Mouse (Mus musculus): Measurements from ENCODE around the gene Grin2d. TPM values are rescaled to one million over a fixed set of nuclear protein-coding genes. Genes with fewer than 3 reads are reported as not detected.
A peak's percentile ranks its signal among the peaks of the same experiment; 100 is the strongest.

Gene Grin2d
- total and polyA plus RNA-seq, 2 experiments from 2014 or later, result 6.6 to 51.6 TPM

- Histone ChIP-seq H3K27ac (ENCODE audit: low read depth, low read length) (no peak within 1 kb of the TSS), H3K9me3 (ENCODE audit: low read length) (no peaks in the 10 kb centered on the region), H3K9ac (replicated peaks; ENCODE audit: low read length, poor library complexity, severe bottlenecking) (no peak within 1 kb of the TSS), H3K4me1 (ENCODE audit: insufficient read depth, low read length) (peaks cover 9% of the 10 kb centered on the region; the same call in 1 of the 2 replicates), H3K4me2 (ENCODE audit: low read depth, low read length, poor library complexity, severe bottlenecking) (peak within 1 kb of the TSS; percentile 10; the same call in 1 of the 2 replicates), H3K4me3 (ENCODE audit: low read depth, low read length) (peak within 1 kb of the TSS; percentile 10; the same call in 1 of the 2 replicates), H3K27me3 (ENCODE audit: insufficient read depth, low read length) (no peaks in the 10 kb centered on the region), H3K36me3 (ENCODE audit: insufficient read depth, low read length) (no peaks in the 10 kb centered on the region)
- no peak for DNase-seq (ENCODE audit: low spot score)
- ATAC-seq (ENCODE audit: low FRiP score), result no peak
- WGBS, result 45% methylated on average over 9 of the region's 9 CpGs
- no peak for TF ChIP-seq CTCF (IDR thresholded peaks at IDR 0.05)
Observed at GRCm38 (mm10) chr7:45921242-45921621, 43.1 kb upstream of the Grin2d start, which contains the start of gene Emp3. Gene Emp3 (minus strand): TSS chr7:45921404.

DNA sequence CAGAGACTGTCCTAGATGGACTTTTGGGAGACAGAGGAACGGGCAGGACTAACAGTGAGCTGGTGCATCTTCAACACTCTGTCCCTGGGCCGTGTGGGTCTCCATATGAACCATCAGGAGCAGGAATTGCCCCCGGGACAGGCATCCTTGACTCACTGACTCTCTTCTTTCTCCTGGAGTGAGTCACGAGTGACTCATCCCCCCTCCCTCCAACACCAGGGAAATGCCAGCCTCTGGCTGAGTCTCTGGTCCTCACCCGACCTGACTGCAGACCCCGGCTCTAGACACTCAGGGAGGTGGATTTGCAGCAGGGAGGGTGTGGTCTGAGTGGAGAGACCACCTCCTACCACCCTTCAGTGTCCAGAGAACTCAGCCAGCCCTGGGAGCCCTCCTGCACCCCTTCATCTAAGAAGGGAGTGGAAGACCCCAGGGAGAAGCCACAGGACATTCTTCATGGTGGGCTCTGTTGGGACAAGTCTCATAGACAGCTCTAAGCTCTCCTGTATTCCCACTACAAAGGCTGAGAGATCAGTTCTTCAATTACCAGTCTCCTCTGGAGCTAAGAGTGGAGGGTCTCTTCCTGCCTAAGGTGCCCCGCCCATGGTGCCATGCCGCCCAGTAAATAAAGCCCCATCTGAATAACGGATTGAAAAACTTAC lies 42.5 kb upstream of the Grin2d start:
- ATAC-seq (ENCODE audit: low FRiP score) (no peak), DNase-seq (ENCODE audit: low spot score) (no peak)
- H3K27ac ChIP-seq (ENCODE audit: low read depth, low read length), result no peak overlapping the region
- H3K4me3 ChIP-seq (ENCODE audit: low read depth, low read length), result peak overlapping the region; percentile 10; the same call in 1 of the 2 replicates
- H3K9me3 ChIP-seq (ENCODE audit: low read length), result no peaks in the 10 kb centered on the region
- WGBS, result 56% methylated on average over 9 of the region's 9 CpGs
- TF ChIP-seq CTCF (IDR thresholded peaks at IDR 0.05), result no peak
- H3K27me3 ChIP-seq (ENCODE audit: insufficient read depth, low read length), result no peaks in the 10 kb centered on the region
- H3K4me1 ChIP-seq (ENCODE audit: insufficient read depth, low read length), result peaks cover 14% of the 10 kb centered on the region
- no peaks in the 10 kb centered on the region for H3K36me3 ChIP-seq (ENCODE audit: insufficient read depth, low read length)
- H3K4me2 ChIP-seq (ENCODE audit: low read depth, low read length, poor library complexity, severe bottlenecking), result peak overlapping the region; percentile 10; the same call in 1 of the 2 replicates
- no peak overlapping the region for H3K9ac ChIP-seq (replicated peaks; ENCODE audit: low read length, poor library complexity, severe bottlenecking)

DNA sequence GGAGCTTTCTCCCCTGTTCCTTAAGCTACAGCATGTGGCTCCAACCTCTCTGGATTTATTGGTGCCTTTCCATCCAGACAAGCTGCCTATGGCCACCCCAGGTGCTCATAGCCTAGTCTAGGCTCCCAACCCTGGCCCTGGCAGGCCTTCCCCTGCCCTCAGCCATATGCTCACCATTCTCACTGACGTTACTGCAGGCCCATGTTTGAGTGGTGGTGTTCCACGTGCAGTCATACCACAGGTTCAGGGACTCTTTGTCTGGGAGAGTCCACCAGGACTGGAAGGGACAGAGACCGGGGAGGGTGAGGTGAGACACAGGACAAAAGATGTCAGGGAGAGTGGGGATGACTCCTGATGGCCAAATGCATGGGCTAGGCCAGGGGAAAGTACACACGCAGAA lies 41.6 kb upstream of the Grin2d start:
- 77% methylated on average over 4 of the region's 4 CpGs for WGBS
- no peak overlapping the region for H3K4me2 ChIP-seq (ENCODE audit: low read depth, low read length, poor library complexity, severe bottlenecking)

GRCm38 (mm10) chr7:45919083-45919671 lies 41.0 kb upstream of the Grin2d start:
- Histone ChIP-seq H3K36me3 (ENCODE audit: insufficient read depth, low read length) (no peaks in the 10 kb centered on the region), H3K9ac (replicated peaks; ENCODE audit: low read length, poor library complexity, severe bottlenecking) (no peak overlapping the region), H3K9me3 (ENCODE audit: low read length) (no peaks in the 10 kb centered on the region), H3K27ac (ENCODE audit: low read depth, low read length) (no peak overlapping the region), H3K4me1 (ENCODE audit: insufficient read depth, low read length) (peaks cover 12% of the 10 kb centered on the region), H3K4me3 (ENCODE audit: low read depth, low read length) (no peak overlapping the region), H3K27me3 (ENCODE audit: insufficient read depth, low read length) (no peaks in the 10 kb centered on the region), H3K4me2 (ENCODE audit: low read depth, low read length, poor library complexity, severe bottlenecking) (no peak overlapping the region)
- DNase-seq (ENCODE audit: low spot score) (no peak), ATAC-seq (ENCODE audit: low FRiP score) (no peak)
- TF ChIP-seq CTCF (IDR thresholded peaks at IDR 0.05), result peak; percentile 39
- 52% methylated on average over 14 of the region's 14 CpGs for WGBS

More for the DNA sequence above, 41.6 kb upstream of the Grin2d start:
- Histone ChIP-seq H3K4me1 (ENCODE audit: insufficient read depth, low read length) (peaks cover 14% of the 10 kb centered on the region), H3K36me3 (ENCODE audit: insufficient read depth, low read length) (no peaks in the 10 kb centered on the region), H3K27me3 (ENCODE audit: insufficient read depth, low read length) (no peaks in the 10 kb centered on the region), H3K9ac (replicated peaks; ENCODE audit: low read length, poor library complexity, severe bottlenecking) (no peak overlapping the region), H3K4me3 (ENCODE audit: low read depth, low read length) (no peak overlapping the region), H3K27ac (ENCODE audit: low read depth, low read length) (no peak overlapping the region), H3K9me3 (ENCODE audit: low read length) (no peaks in the 10 kb centered on the region)
- TF ChIP-seq CTCF (IDR thresholded peaks at IDR 0.05), result no peak
- no peak for DNase-seq (ENCODE audit: low spot score)
- ATAC-seq (ENCODE audit: low FRiP score), result no peak

GRCm38 (mm10) chr7:45917926-45918325 lies 39.7 kb upstream of the Grin2d start:
- peaks cover 11% of the 10 kb centered on the region for H3K4me1 ChIP-seq (ENCODE audit: insufficient read depth, low read length)
- no peak for ATAC-seq (ENCODE audit: low FRiP score)
- peaks cover 2% of the 10 kb centered on the region; the same call in 1 of the 2 replicates for H3K36me3 ChIP-seq (ENCODE audit: insufficient read depth, low read length)
- no peak for TF ChIP-seq CTCF (IDR thresholded peaks at IDR 0.05)
- H3K9me3 ChIP-seq (ENCODE audit: low read length), result no peaks in the 10 kb centered on the region
- WGBS, result 88% methylated on average over 15 of the region's 15 CpGs
- DNase-seq (ENCODE audit: low spot score), result no peak
- H3K9ac ChIP-seq (replicated peaks; ENCODE audit: low read length, poor library complexity, severe bottlenecking), result no peak overlapping the region
- H3K4me2 ChIP-seq (ENCODE audit: low read depth, low read length, poor library complexity, severe bottlenecking), result no peak overlapping the region
- H3K27ac ChIP-seq (ENCODE audit: low read depth, low read length), result 0 out of 2 replicates have a peak overlapping the region, but pooled peaks have one; percentile 83
- no peaks in the 10 kb centered on the region for H3K27me3 ChIP-seq (ENCODE audit: insufficient read depth, low read length)
- H3K4me3 ChIP-seq (ENCODE audit: low read depth, low read length), result no peak overlapping the region
